Mouse (Mus musculus): ENCODE data around the gene Col26a1.

GRCm38 (mm10) chr5:136919546-136920301, 36.7 kb upstream of the Col26a1 start:
- TF ChIP-seq CTCF (IDR thresholded peaks at IDR 0.05; ENCODE audit: control insufficient read depth, insufficient read depth, insufficient read length) (no peak), USF1 (IDR thresholded peaks at IDR 0.05; ENCODE audit: low read depth) (no peak)
